Mouse (Mus musculus): ENCODE measurements around the gene Gm7995. TPM values are rescaled to one million over a fixed set of nuclear protein-coding genes. Genes with fewer than 3 reads are reported as not detected.
"Not testable (repeated sequence)": the region's sequence is repeated elsewhere in the genome, so short reads cannot be mapped to it uniquely, and the experiment has no call there.

Gm7995 gene
- not detected for total RNA-seq (2022)

DNA sequence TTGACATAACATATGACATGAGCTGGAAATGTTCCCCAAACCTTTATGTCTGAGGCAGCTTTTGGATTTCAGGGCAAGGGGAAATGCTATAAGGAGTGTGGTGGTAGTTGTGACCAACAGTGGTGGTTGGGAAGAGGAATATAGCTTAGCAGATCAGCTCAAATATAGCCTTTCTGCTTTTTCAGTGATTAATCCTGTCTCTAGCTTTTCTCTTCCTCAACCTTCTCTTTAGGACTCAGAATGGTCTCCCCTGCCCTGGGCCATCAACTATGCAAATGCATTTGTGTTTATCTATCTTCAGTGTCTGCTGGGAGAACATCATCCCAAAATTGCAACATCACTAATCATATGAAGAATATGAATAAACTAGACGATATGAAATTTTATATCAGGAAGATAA, at the start of gene Gm7995:
Gene Gm7995, plus strand, starts transcription at position 301 of the 400 bp plus-strand sequence.
- DNase-seq (ENCODE audit: low spot score in 2 of 2): not testable (repeated sequence)

DNA sequence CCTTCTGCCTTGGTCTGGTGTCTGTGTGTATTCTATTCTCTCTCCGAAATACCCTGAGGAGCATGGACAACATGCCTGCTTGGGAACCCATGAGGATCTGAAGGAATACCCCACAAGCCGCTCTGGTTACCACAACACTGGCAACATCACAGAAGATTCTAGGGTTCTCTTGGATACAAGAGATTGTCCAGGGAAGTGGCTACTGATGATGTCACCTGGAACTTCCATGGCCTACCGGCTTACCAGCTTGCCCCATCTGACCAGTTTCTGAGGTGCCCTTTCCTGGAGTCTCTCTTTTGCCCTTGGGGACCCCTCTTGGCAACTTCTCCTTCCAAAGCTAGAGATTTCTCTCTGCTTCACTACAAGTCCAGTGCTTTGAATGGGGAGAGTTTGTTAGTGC, 12.8 kb upstream of the Gm7995 start, which contains the start of gene Gm9611:
Gene Gm9611, minus strand, starts transcription at position 101 of the 400 bp plus-strand sequence.
- not testable (repeated sequence) for DNase-seq (ENCODE audit: low spot score in 2 of 2)

Small RNA genes within 50 kb of the gene (microRNA-seq; reads per million reads assigned to microRNA genes)
- gene Gm25208: not detected
- gene Gm25892: not detected

Other genes with a start within 250 kb of the Gm7995 start
- not detected for gene Gm7951, start 192.8 kb upstream of the Gm7995 start, total RNA-seq (2022)
- gene Gm17027, start 147.6 kb upstream of the Gm7995 start, total RNA-seq (2022): not detected
- gene Gm3573, start 119.4 kb upstream of the Gm7995 start, total RNA-seq (2022): not detected
- gene Gm17026, start 50.2 kb upstream of the Gm7995 start, total RNA-seq (2022): not detected
- not detected for gene Gm9611, start 12.9 kb upstream of the Gm7995 start, total RNA-seq (2022)
- not detected for gene Gm8005, start 129.5 kb downstream of the Gm7995 start, total RNA-seq (2022)
- not detected for gene Gm8011, start 153.7 kb downstream of the Gm7995 start, total RNA-seq (2022)
- not detected for gene Gm8020, start 192.1 kb downstream of the Gm7995 start, total RNA-seq (2022)
- gene Gm8024, start 214.1 kb downstream of the Gm7995 start, total RNA-seq (2022): not detected